Mouse (Mus musculus) adipocyte (in vitro differentiated cells): ENCODE data around the gene Fam3c.

Source experiments
- DNase-seq: peaks from one replicate; pipeline ENCODE4 v3.0.0-alpha.2; 2016; ENCODE audit warnings: low spot score

Gene Fam3c

GRCm38 (mm10) chr6:22351551-22351950, 4.5 kb downstream of the Fam3c start:
- no peak for DNase-seq

GRCm38 (mm10) chr6:22350239-22350571, 5.8 kb downstream of the Fam3c start:
- DNase-seq = no peak

DNA sequence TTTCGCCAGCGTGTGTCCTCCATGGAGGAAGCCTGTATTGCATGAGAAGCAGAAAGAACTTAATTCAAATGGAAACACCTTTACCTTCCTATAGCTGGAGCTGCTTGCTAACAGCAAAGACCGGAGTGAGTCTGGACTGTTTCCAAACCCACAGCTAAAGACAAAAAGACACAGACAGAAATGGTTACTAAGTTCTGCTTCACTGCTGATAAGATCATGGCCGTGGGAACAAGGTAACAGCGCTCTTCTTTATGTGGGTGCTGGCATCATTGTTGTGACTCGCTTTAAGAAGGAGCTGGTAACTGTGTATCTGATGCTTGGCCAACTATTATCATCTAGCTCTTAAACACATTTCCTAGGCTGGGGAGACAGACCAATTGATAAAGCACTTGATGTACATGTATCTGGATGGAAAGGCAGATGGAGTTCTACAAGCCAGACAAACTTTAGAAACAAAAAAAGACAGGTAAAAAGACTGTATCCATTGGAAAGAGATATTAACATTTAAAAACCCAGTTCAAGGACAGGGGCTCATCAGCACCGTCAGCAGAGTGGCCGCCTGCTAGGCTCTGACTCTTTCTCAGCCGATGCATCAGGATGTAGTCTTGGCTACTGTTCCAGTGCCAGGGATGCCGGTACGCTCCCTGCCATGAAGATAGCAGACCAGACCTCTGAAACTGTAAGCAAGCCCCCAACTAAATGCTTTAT, 6.4 kb downstream of the Fam3c start:
- no peak for DNase-seq

- no peak for DNase-seq
These were observed 7.1 kb downstream of the Fam3c start for GRCm38 (mm10) chr6:22348975-22349374.

GRCm38 (mm10) chr6:22348130-22348529, 7.9 kb downstream of the Fam3c start:
- DNase-seq = no peak

GRCm38 (mm10) chr6:22347132-22347902, 8.7 kb downstream of the Fam3c start:
- DNase-seq = peak; percentile 22

- DNase-seq = no peak
These were observed 11.6 kb downstream of the Fam3c start for GRCm38 (mm10) chr6:22344443-22344842.

- DNase-seq = no peak
These were observed 12.3 kb downstream of the Fam3c start for GRCm38 (mm10) chr6:22343706-22344105.

DNA sequence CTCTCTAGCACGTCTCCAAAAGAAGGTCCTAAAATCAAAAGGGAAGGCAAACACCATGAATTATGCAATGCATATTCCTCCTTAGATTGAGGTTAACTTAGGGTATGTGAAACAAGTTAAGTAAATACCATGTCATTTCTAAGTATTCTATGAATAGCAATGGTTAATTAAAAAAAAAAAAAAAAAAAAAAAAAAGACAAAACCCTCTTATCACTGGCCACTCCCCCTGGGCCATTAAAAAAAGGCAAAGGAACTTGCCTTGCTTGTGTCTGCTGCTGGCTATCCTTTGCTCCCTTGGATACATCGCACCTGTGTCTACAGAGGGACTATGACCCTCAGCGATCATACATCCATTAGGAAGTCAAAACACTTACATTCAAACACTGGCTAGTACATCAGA, 12.8 kb downstream of the Fam3c start:
- DNase-seq = no peak

DNA sequence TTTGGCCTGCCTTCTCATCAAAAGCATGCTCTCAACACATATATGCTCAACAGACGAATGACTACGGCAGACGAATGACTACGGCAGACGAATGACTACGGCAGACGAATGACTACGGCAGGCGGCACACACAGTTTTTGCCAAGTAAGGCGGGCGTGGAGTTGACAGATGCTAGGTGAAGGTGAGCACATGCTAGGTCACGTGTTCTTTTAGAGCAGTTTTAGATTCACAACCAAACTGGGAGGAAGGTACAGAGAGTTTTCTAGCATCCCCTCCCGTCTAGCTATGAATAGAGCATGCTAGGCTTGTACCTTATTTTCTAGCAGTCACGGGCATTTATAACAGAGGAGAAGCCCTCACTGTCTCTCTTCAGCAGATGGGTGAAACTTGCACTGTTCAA, 15.3 kb downstream of the Fam3c start:
- DNase-seq = no peak

DNA sequence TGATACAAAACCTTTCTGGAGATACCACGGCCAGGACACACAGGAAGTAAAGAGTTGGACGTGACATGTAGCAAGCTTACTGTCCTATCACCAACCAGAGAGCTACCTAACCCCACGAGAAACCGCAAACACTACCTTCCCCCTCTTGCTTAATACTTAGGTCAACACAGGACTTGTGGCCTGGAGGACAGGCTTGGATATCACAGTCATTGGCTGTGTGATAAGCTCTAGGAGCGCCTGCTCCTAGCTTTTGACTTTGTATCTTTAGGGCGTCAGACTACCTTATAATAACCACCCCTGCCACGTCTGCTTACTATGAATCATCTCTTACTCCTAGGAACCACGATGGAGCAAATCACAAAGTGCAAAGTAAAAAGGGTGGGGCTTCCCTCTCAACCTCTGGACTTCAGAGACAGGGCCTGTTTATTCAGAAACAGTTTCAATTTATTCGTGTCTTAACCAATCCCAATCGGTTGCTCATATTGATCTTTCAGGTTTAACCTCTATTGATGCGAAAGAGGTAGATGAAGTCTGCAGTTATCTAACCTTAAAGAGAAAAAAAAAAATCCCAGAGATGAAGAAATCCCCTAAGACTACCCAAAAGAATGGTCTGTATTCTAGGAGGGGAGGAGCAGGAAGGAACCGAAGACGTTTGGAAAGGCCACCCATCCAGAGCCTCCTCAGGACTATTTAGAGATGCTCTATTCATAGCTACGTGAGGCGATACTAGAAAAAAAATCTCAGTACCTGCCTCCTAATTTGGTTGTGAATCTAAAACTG, 16.1 kb downstream of the Fam3c start:
- no peak for DNase-seq

DNA sequence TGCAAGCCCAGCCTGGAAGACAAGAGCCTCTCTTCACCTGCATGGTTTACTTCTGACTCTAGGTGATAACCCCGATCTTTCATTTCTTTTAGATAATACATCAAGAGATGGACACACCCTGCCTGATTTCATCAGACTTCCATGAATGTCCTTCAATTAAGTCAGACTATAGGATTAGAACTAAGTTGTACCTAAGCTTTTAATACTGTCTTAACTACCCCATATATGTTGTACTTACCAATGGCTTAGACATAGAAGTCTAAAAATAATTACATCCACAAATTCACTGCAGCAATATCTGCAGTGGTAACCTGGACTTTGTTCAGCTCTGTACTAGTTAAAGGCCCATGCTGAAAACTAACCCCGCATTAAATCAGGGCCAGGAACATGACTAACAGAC, 23.5 kb downstream of the Fam3c start:
- DNase-seq = no peak

- DNase-seq = no peak
These were observed 25.7 kb downstream of the Fam3c start for GRCm38 (mm10) chr6:22330169-22330960.

DNA sequence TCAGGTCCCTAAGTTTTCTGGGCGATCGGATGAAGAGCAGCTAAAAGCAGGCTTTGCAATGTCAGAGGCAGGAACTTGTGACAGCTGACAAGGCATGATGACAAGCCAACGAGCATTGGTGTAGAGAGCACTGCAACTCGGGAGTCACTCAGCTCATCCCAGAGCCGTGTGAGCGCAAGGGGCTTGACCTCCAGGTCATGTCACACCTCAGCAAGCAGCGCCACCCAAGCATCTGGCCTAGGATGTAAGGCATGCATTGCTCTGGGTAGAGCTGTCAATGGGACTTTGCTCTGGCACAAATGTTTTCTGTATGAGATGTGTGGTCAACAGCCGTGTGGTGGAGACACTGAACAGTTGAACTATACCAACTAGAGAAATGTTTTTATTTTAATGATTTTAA, 28.1 kb downstream of the Fam3c start:
- DNase-seq = no peak

DNA sequence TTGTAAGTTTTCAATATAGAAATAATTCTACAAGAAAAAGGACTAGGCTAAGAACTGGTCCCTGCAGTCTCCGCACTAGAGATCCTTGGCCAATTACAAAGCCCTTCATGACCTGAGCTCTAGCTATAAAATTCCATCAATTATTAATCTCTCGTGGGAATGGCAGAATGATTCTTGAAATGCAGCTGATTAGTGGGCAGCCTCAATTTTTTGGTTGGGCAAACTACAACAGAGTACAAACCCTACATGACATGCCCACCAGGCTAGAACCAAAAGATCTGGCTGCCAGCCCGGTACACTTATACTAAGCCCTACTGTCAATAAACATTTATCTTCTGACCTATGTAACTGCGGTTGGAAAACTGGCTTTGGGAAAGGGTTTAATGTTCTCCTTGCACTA, 29.0 kb downstream of the Fam3c start:
- DNase-seq = no peak

DNA sequence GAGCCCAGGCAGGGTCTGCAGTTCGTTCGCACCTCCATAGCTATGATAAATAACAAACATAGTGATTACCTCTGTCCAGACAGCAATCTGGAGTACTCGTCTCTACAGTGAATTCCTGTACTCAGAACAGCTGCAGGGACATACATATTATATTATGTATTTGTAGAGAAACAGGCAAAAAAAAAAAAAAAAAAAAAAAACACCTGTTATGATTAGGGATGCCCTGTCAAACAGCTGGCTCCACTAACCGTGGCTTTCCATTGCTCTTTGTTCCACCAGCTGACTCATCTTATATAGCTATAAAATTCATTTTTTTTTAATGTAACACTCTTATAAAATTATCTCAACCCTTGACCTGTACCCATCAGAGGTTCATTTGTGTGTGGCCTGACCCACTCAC, 29.8 kb downstream of the Fam3c start:
- no peak for DNase-seq

- peak; percentile 87 for DNase-seq
These were observed 30.5 kb downstream of the Fam3c start for GRCm38 (mm10) chr6:22325364-22326072.

DNA sequence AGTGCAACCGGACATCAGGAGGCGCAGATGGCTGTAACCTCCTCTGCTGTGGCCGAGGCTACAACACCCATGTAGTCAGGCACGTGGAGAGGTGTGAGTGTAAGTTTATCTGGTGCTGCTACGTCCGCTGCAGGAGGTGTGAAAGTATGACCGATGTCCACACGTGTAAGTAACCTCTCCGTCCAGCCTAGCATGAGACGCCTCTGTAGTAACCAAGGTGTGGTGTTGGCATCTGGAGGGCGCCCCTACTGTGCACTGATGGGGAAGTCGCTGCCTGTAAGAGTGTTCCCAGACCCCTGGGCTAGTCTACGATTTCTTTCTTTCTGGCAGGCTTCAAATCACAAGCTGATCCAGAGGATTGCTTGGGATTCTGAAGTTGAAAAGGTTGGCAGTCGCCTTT, 58.0 kb downstream of the Fam3c start:
- DNase-seq = no peak

GRCm38 (mm10) chr6:22297028-22297427, 59.0 kb downstream of the Fam3c start:
- DNase-seq = no peak

- no peak for DNase-seq
These were observed 62.1 kb downstream of the Fam3c start for GRCm38 (mm10) chr6:22293922-22294321.

DNA sequence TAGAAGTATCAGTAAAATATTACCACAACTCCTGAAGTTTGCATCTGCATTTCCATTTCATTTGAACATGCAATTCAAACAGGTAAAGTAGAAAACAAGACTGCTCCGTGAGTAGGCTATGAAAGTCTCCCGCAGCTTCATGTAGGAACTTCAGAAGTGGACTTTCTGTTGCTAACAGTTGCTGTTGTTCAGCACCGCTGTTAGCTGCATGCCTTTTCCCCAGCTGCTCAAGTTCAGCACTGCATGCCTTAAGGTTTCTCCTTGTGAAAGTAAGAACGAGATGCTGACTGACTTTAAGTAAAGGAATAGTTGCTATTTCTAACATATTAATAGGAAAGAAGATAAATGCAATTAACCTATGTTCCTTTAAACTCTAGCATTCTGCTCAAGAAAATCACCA, 64.0 kb downstream of the Fam3c start:
- no peak for DNase-seq

DNA sequence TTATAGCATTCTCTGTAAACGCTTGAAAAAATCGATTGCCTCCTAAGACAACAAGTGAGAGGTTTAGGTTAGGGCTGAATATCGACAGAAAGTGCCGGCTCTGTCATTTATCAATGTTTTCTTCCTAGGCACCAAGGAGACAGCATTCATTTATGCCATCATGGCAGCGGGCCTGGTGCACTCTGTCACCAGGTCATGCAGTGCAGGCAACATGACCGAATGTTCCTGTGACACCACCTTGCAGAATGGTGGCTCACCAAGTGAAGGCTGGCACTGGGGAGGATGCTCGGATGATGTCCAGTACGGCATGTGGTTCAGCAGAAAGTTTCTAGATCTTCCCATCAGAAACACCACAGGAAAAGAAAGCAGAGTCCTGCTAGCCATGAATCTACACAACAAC, 65.3 kb downstream of the Fam3c start:
- no peak for DNase-seq
